Mouse (Mus musculus): ENCODE measurements around the gene Dcp1b.

DNA sequence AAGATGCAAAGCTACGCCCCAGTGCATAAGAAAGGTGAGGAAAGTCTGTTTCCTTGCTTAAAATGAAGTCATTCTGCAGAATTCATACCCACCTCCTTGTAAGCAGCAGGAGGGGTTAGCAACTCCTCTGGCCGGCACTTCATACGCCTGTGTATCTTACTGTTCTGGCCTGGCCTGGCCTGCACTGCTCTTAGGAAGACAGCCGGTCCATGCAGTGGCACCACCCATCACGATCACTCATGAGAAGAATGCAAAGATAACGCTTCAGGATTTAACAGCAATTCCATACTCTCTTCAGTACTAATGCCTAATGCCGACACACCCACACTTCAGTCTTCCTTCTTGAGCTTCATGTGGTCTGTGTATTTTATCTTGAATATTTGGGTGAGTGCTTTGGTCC lies 29.2 kb downstream of the Dcp1b start:
- TF ChIP-seq CTCF (IDR thresholded peaks at IDR 0.05; ENCODE audit: extremely low read depth, insufficient read length, insufficient replicate concordance, low read depth, low read length) (no peak), POLR2A (IDR thresholded peaks at IDR 0.05; ENCODE audit: low read depth, low read length) (no peak)
